Comparison of ENCODE assay signal across 18 mouse cellular contexts in genomic region chr8:83011286-83011685, GRCm38 (mm10).
"Had no signal": no experiment of that assay in that cellular context is flagged by ENCODE, and none has a peak within 500 bp of the region (broad histone marks: within the 10 kb centered on the region; RNA-seq: fewer than 3 reads in every experiment).

No protein-coding gene starts in this region.

- ATAC-seq: liver, embryonic 12.5 days had no signal

- H3K9me3 ChIP-seq: limb, embryonic 15.5 days; liver, embryonic 12.5 days; megakaryocyte, embryonic 14.5 days; midbrain, embryonic 12.5 days; neural tube, embryonic 15.5 days had no signal

- H3K4me3 ChIP-seq: layer of hippocampus, adult 2 months; limb, embryonic 15.5 days; liver, embryonic 12.5 days; megakaryocyte, embryonic 14.5 days; midbrain, embryonic 12.5 days; myocyte; neural tube, embryonic 15.5 days had no signal

- H3K9ac ChIP-seq: limb, embryonic 15.5 days; liver, embryonic 12.5 days; lung, embryonic 14.5 days; midbrain, embryonic 12.5 days; neural tube, embryonic 15.5 days had no signal

- H3K4me1 ChIP-seq: limb, embryonic 15.5 days; liver, embryonic 12.5 days; midbrain, embryonic 12.5 days; neural tube, embryonic 15.5 days had no signal

- H3K36me3 ChIP-seq: limb, embryonic 15.5 days; liver, embryonic 12.5 days had no signal

- H3K4me2 ChIP-seq: limb, embryonic 15.5 days; liver, embryonic 12.5 days; lung, embryonic 14.5 days; midbrain, embryonic 12.5 days; neural tube, embryonic 15.5 days had no signal

- DNase-seq: kidney, adult 9 months; kidney, postnatal 4 days; left cerebral cortex, postnatal 4 days; lung, embryonic 14.5 days; lung, postnatal 14 days; right cerebral cortex, postnatal 4 days; spleen, adult 18-20 months; thymus, adult 18-20 months; thymus, postnatal 14 days had no signal

- H3K27ac ChIP-seq: kidney, postnatal 0 days; layer of hippocampus, adult 2 months; limb, embryonic 15.5 days; liver, embryonic 12.5 days; macrophage; midbrain, embryonic 12.5 days; neural tube, embryonic 15.5 days had no signal

- H3K27me3 ChIP-seq: limb, embryonic 15.5 days; liver, embryonic 12.5 days; megakaryocyte, embryonic 14.5 days; midbrain, embryonic 12.5 days; neural tube, embryonic 15.5 days had no signal
